Mouse (Mus musculus): Measurements from ENCODE around the gene Pabpn1l.
A peak's percentile ranks its signal among the peaks of the same experiment; 100 is the strongest.
"Not testable (repeated sequence)": the region's sequence is repeated elsewhere in the genome, so short reads cannot be mapped to it uniquely, and the experiment has no call there.

Gene Pabpn1l

GRCm38 (mm10) chr8:122573577-122573976 lies 49.0 kb downstream of the Pabpn1l start:
- DNase-seq, result no peak

DNA sequence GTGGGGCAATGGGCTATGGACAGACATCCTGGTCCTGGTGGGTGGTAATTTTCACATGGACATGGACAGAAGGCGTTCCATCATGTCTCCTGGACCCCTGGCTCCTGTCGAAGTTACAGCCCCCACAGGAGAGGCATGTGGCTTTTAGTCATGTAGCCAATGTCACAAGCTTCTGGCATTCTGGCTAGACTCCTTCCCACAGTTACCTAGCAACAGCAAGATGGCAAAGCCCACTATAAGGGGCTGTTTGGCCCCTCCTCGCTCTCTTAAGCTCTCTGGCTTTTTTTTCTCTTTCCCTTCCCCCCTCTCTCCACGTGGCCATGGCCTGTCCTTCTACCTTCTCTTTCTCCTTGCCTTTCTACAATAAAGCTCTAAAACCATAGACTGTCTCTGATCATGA lies 49.4 kb downstream of the Pabpn1l start:
- DNase-seq, result not testable (repeated sequence)

DNA sequence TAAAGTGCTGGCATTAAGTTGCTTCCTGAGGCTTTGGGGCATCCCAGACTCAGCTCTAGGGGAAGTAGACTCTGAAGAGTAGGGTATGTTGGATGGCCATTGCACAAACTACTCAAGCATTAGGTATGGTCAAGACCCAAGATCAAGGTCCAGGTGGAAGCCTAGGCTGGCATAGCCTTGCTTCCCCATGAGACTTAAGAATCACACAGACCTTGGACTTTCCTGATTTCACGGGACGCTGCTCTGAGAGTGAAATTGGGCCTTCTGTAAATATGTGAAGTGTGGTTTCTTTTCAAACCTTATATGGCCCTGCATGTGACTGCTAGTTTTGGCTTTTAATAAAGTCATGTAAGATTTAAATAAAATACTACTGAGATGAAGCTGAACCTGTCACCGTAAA lies 49.8 kb downstream of the Pabpn1l start:
- no peak for DNase-seq

GRCm38 (mm10) chr8:122571750-122572267 lies 50.7 kb downstream of the Pabpn1l start:
- DNase-seq, result peak; percentile 45

DNA sequence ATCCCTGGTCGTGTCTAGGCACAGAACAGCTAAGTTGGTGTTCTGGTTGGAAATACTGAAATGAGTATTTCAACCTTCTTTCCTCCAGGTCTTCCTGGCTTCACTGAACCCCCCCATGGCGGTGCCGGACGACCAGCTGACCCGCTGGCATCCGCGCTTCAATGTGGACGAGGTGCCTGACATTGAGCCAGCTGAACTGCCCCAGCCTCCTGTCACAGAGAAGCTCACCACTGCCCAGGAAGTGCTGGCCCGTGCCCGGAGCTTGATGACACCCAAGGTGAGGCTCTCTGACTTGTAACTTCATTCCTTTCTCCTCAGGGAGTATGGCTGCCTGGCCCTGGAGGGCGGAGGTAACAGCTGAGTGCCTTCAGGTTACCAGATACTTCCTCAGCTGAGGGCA lies 51.4 kb downstream of the Pabpn1l start:
- DNase-seq, result peak; percentile 84

GRCm38 (mm10) chr8:122569996-122570395 lies 52.5 kb downstream of the Pabpn1l start:
- DNase-seq, result peak; percentile 58
